Mouse (Mus musculus) lung, postnatal 25 days (tissue): ENCODE results near the gene Olfr477.
"Not testable (repeated sequence)": the region's sequence is repeated elsewhere in the genome, so short reads cannot be mapped to it uniquely, and the experiment has no call there.

Experiments
- DNase-seq: peaks from one replicate; pipeline ENCODE4 v3.0.0; 2022; ENCODE audit warnings: low spot score

Olfr477 gene

DNA sequence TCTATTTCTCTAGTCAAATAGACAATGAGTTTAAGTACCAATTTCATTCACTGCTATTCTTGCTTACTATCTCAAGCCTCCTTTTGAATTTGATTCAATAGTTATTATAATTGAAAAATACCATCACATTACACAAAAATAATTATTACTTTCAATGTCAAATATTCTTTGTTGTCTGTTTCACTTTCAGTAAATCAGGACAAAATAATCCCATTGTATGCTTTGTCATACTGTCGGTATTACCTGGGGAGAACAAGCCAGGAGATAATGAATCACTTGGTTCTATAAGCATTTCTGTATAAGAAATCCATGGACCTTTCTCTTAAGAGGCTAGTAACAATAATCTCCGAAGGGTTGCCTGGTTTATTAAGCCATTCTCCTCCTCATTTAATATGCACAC, at the start of gene Olfr477:
Gene Olfr477 (plus strand): TSS at position 301 of the 400 bp plus-strand sequence.
- no peak for DNase-seq

- not testable (repeated sequence) for DNase-seq
Observed at GRCm38 (mm10) chr7:107952539-107952938, 34.0 kb upstream of the Olfr477 start.

DNA sequence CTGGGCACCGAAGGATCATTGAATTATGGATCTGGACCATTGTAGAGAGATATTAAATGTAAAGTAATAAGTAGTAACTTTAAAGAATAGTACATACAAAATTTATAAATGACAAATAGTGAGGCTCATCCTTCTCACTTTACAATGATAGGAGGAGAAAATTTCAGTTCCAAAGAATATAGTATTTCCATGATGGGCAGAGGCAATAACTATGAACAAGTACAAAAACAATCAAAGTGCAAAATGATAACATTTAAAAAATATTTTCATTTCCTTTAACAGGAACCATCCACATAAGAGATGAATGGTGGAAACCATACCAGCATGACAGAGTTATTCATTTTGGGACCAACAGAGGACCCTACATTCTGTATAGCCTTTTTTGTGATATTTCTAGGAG, 32.1 kb upstream of the Olfr477 start, which contains the start of gene Olfr474:
Gene Olfr474 (plus strand): TSS at position 301 of the 400 bp plus-strand sequence.
- no peak for DNase-seq

GRCm38 (mm10) chr7:107964503-107964902, 22.0 kb upstream of the Olfr477 start, which contains the start of gene Olfr476:
Gene Olfr476 (plus strand): TSS chr7:107964803.
- DNase-seq, result no peak

DNA sequence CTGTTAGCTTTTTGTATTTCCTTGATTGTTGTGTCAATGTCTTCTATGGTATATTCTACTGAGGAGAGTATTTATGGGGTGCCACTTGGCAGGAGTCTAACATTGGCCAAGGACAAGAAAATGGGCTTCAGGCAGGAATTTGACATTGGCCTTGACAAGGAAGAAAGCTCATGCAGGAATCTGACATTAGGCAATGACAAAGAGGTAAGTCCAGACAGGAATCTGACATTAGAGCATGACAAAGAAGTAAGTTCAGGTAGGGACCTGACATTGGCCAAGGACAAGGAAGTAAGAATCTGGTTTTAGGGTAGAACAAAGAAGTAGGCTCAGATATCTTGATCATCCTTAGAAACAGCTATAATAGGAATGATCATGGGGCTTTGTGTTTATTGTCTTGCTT, 27.8 kb downstream of the Olfr477 start:
- DNase-seq, result not testable (repeated sequence)

DNA sequence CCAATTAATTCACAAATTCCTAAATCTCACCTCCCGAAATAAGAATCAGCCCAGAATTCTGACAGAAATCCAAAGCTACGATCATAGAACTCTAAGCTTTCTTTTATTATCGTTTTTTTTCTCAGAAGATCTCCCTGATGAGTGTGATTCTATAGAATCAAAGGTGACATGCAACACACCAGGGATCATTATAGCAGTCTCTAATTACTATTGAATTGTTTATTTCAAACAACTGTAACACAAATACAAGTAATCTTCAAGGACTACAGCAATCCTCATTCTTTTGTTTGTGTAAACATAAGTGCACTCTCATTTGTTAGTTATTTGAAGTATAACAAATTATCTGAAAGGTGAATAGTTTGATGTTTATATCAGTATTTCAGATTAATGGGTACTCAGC, 47.4 kb downstream of the Olfr477 start, which contains the start of gene Olfr478:
Gene Olfr478 (minus strand): TSS at position 101 of the 400 bp plus-strand sequence.
- no peak for DNase-seq
